Mouse (Mus musculus): Measurements from ENCODE around the gene Rbm7. TPM values are rescaled to one million over a fixed set of nuclear protein-coding genes. Genes with fewer than 3 reads are reported as not detected.
"Not testable (repeated sequence)": the region's sequence is repeated elsewhere in the genome, so short reads cannot be mapped to it uniquely, and the experiment has no call there.

Gene Rbm7
- total RNA-seq, 2 experiments from 2014 or later: 22.0 to 22.4 TPM

- DNase-seq (ENCODE audit: low spot score): no peak
Measured at GRCm38 (mm10) chr9:48481214-48482134, 13.6 kb downstream of the Rbm7 start.

GRCm38 (mm10) chr9:48480411-48481213, 14.5 kb downstream of the Rbm7 start, which contains the start of gene Rexo2:
Rexo2 (minus strand) TSS chr9:48480623.
- intact Hi-C loops (cut with DNase I): loop anchor here (2.0 kb wide), 1 partner anchor 14 kb away; the partner anchor contains the start of genes Gm5617 and Rbm7
- DNase-seq (ENCODE audit: low spot score): peak; percentile 90

More at GRCm38 (mm10) chr9:48481214-48482134, 13.6 kb downstream of the Rbm7 start:
- intact Hi-C loops (cut with DNase I): loop anchor here (2.0 kb wide), 1 partner anchor 13 kb away; the partner anchor contains the start of genes Gm5617 and Rbm7

- intact Hi-C loops (cut with DNase I): loop anchor here (2.0 to 10.0 kb wide), 2 partner anchors 15 to 385 kb away; partner anchors contain the start of genes Gm5617 and Rbm7
Measured at GRCm38 (mm10) chr9:48479838-48480410, 15.2 kb downstream of the Rbm7 start.

DNA sequence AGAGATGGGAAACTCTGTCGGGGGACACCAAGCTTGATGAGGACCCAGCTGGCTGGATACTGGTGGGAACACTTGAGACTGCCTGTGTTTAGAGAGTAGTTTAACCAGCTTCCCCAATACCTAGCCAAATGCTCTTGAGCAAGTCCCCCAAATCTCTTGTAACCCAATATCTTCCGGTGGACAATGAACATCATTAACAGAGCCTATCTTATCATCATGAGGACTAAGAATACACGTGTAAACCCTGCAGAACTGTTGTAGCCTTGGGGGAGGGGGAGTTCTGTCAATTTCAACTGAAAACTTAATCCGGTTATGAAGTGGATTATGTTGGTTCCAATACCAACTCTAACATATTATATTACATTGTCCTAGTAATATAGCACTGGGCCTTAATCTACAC, 16.3 kb downstream of the Rbm7 start:
- intact Hi-C loops (cut with DNase I): loop anchor here (10.0 kb wide), 1 partner anchor 386 kb away; no protein-coding TSS in a partner anchor
- DNase-seq (ENCODE audit: low spot score): no peak

More at GRCm38 (mm10) chr9:48479838-48480410, 15.2 kb downstream of the Rbm7 start:
- DNase-seq (ENCODE audit: low spot score): no peak

DNA sequence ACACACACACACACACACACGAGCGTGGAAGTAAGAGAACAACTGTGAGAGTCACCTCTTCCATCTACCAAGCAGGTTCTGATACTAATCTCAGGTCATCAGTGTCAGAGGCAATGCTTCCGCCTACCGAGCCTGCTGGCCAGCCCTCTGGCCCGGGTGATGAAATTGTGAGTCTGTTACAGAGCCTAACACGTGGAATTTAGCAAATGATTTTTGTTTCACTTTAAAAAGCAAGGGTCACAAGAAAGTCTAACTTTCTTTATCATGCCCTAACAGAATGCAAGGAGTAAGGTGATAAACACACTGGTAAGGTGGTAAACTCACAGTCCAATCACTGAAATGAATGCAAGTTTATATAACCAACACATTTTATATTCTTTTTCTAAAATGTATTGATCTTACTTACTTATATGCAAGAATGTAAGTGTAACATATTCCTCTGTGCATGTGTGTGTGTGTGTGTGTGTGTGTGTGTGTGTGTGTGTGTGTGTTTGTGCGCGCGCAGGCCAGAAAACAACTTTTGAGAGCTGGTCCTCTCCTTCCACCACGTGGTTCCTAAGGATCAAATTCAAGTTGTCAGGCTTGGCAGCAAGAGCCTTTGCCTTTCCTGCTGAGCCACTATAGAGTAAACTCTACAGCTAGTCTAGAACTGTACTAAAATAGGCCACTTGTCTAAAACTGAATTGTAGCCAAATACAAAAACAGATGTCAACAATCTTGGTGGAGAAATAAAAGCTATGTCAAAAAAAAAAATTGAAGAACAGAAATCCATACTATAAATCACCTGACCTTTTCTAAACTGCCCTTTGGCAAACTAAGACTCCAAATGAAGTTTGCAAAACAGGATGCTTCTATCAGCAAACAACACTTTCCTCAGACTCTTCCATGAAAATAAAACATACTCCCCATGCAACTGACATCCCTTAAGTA, 18.6 kb downstream of the Rbm7 start:
- DNase-seq (ENCODE audit: low spot score): no peak
- intact Hi-C loops (cut with DNase I): loop anchor here (10.0 kb wide), 1 partner anchor 388 kb away; no protein-coding TSS in a partner anchor

DNA sequence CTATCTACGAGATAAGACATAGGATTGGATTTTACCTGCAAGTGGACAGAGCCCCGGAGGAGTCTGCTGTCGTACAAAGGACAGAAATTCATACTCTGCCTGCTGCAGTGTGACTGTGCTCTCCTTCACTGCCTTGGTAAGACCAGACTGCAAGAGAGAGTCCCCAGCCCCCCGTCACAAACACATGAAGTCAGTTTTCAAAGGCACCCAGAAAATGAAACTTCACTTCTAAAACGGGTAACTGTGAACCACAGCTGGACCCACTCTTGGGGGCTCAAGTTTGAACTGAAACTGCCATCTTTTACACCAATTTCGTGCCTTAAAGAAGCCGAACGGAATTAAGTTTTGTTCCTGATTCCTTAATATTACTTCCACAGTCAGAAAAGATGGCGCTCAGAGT, 20.7 kb downstream of the Rbm7 start:
- no peak for DNase-seq (ENCODE audit: low spot score)
- intact Hi-C loops (cut with DNase I): loop anchor here (10.0 kb wide), 1 partner anchor 390 kb away; no protein-coding TSS in a partner anchor

GRCm38 (mm10) chr9:48473131-48473530, 22.0 kb downstream of the Rbm7 start:
- intact Hi-C loops (cut with DNase I): loop anchor here (10.0 kb wide), 1 partner anchor 392 kb away; no protein-coding TSS in a partner anchor
- no peak for DNase-seq (ENCODE audit: low spot score)

DNA sequence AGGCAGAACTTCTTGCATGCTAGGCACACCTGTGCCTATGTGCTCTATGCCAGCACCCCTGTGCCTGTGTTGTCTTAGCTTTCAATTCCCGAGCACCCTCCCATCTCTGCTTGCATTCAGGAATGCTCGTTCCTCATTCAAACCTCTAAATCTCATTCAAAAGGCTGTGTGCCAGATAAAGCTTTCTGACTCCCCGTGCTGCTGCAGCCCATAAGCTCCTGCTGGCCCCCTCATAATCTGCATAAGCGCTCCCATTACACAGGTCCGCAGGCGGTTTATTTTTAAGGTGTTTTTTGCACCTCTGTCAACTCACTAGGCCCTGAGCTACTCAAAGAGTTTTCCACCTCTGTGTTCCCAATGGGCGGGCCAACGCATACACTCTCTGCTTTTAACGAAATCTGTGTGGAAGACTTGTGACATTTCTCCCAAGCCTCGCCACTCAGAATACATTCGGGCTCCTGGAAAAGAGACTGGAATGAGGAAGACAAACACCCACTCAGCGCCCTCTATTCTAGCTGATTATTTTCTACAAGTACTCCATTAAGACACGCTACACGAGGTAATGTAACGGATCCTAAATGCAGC, 22.6 kb downstream of the Rbm7 start:
- no peak for DNase-seq (ENCODE audit: low spot score)
- intact Hi-C loops (cut with DNase I): loop anchor here (10.0 kb wide), 1 partner anchor 392 kb away; no protein-coding TSS in a partner anchor

DNA sequence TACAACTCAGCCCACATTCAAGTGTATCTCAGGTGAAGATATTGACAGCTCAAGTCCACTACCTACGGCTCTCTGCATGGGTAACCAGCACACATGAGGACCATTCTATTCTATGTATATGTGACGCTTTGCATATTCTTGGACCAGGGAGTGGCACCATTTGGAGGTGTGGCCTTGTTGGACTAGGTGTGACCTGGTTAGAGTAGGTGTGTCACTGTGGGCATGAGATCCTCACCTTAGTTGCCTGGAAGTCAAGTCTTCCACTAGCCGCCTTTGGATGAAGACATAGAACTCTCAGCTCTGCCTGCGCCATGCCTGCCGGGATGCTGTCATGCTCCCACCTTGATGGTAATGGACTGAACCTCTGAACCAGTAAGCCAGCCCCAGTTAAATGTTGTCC, 27.6 kb downstream of the Rbm7 start:
- DNase-seq (ENCODE audit: low spot score): not testable (repeated sequence)
- intact Hi-C loops (cut with DNase I): loop anchor here (2.0 to 10.0 kb wide), 4 partner anchors 93 to 507 kb away; no protein-coding TSS in a partner anchor

DNA sequence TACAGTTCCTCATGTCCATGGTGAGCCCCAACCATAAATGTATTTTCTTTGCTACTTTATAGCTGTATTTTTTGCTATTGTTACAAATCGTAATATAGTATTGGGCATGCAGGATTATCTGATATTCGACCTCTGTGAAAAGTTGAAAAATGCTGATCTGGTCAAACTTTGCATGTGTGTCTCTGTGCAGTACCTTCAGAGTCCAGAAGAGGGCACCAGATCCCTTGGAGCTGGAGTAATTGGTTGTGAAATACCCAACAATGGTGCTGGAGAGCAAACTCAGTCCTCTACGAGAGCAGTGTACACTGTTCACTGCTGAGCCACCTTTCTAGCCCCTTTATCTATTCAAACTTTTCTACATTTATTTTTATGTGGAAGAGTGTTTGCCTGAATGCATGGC, 28.3 kb downstream of the Rbm7 start:
- intact Hi-C loops (cut with DNase I): loop anchor here (2.0 to 10.0 kb wide), 4 partner anchors 94 to 508 kb away; no protein-coding TSS in a partner anchor
- DNase-seq (ENCODE audit: low spot score): no peak

DNA sequence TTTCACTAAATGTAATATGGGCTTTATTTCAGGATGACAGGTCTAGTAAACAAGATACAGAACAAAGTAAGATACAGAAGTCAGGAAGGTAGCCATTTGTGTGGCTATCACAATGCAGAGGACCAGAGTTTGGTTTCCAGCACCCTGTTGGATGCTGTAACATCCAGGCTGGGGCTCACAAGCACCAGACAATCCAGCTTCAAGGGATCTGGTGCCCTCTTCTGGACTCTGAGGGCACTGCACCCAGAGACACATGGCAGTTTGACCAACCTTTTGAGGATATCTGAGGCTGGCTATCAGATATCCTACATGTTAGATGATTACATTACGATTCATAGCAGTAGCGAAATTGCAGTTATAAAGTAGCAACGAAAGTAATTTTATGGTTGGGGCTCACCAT, 29.4 kb downstream of the Rbm7 start:
- intact Hi-C loops (cut with DNase I): loop anchor here (2.0 to 10.0 kb wide), 4 partner anchors 95 to 509 kb away; no protein-coding TSS in a partner anchor
- DNase-seq (ENCODE audit: low spot score): no peak

DNA sequence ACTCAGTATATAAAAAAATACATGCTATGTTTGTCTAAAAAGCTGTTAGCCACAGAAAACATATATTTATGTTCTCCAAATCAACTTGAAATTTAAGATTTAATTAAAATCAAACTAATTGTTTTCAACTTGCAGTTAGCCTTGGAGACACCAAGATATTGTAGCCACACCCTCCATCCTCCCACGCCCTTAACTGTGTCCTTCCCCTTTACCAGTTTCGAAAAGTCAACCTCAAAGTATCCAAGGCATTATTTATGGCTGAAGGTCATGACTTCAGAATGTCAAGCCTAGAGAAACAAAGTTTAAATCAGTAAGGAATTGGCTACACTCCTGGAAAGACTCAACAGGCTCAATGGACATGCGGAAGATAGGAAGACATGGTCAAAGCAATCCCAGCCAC, 33.6 kb downstream of the Rbm7 start:
- intact Hi-C loops (cut with DNase I): loop anchor here (10.0 kb wide), 2 partner anchors 197 to 513 kb away; no protein-coding TSS in a partner anchor
- no peak for DNase-seq (ENCODE audit: low spot score)

DNA sequence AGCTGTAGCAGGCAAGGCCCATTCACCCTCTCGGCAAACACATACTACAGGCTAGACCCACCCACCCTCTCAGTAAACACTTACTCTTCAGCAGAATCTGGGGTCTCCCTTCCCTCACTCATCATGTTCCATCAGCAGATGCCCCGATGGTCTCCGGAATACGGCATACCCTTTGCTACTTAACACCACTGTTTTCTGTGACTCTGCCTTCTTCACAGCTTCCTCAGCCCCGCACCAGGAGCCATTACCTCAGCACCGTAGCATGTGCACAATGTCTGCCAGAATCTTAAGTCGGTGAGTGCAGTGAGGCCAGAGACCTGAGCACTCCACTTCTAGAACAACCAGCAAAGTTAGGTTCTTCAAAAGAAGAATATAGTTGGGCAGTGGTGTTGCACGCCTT, 34.4 kb downstream of the Rbm7 start:
- intact Hi-C loops (cut with DNase I): loop anchor here (10.0 kb wide), 2 partner anchors 196 to 514 kb away; no protein-coding TSS in a partner anchor
- DNase-seq (ENCODE audit: low spot score): no peak

DNA sequence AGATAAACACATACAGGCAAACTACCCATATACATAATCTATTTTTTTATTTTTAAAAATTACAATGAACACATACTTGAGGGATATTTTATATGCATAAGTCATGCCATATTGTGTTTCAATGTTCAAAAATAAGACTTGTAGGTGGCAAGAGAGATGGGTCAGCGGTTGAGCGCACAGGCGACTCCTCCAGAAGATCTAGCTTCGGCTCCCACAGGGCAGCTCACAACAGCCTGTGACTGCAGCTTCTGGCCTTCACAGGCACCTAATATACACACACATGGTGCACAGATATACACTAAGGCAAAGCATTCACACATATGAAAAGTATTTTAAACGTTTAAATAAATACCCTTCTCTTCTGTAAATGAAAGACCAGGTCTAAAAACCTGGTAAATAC, 35.7 kb downstream of the Rbm7 start:
- intact Hi-C loops (cut with DNase I): no loop called here
- no peak for DNase-seq (ENCODE audit: low spot score)

- intact Hi-C loops (cut with DNase I): no loop called here
- DNase-seq (ENCODE audit: low spot score): no peak
Measured at GRCm38 (mm10) chr9:48458879-48459278, 36.2 kb downstream of the Rbm7 start.

GRCm38 (mm10) chr9:48455961-48456360, 39.1 kb downstream of the Rbm7 start:
- intact Hi-C loops (cut with DNase I): no loop called here
- DNase-seq (ENCODE audit: low spot score): no peak

DNA sequence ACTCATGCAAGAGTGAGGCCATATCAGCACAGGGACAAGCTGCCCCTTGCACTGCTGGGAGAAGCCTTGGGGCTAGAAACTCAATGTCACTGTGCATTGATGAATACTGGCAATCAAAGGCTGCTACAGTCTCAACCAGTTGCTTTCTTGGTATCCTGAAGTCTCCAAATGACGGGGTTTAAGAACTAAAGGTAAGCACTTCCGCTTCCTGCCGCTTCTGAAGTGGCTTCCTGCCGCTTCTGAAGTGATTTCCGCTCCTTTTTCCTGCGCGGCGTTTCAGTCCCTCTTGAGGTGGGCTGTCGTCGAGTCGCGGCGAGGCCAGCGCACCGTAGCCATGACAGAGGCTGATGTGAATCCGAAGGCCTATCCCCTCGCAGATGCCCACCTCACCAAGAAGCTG, 45.0 kb downstream of the Rbm7 start:
- intact Hi-C loops (cut with DNase I): no loop called here
- no peak for DNase-seq (ENCODE audit: low spot score)

DNA sequence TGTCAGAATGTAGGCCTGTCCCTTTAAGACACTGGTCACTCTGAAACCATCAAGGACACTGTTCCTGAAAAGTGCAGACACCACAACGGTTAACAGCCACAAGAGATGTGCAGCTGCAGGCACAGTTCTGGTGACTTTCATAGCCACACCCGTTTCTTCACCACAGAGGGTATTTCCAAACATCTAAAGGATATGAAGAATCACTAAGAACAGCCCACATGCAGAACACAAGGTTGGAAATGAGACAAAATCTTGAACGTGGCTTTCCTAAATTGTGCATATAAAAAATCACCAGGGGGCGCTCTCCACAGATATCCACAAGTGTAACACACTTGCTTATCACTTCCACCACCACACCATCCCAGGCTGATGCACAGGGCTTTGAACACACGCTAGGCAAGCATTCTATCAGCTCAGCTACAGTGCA, 47.3 kb downstream of the Rbm7 start:
- DNase-seq (ENCODE audit: low spot score): no peak
- intact Hi-C loops (cut with DNase I): loop anchor here (5.0 kb wide), 1 partner anchor 110 kb away; no protein-coding TSS in a partner anchor
